Comparison of ENCODE assay signal across 16 mouse cellular contexts in genomic region chr6:91742995-91743394, GRCm38 (mm10).
"Had no signal": no experiment of that assay in that cellular context is flagged by ENCODE, and none has a peak within 500 bp of the region (broad histone marks: within the 10 kb centered on the region; RNA-seq: fewer than 3 reads in every experiment).

No protein-coding gene starts in this region.

- H3K27me3 ChIP-seq: liver, embryonic 12.5 days; liver, embryonic 15.5 days; lung, embryonic 15.5 days; midbrain, embryonic 13.5 days; stomach, embryonic 15.5 days had no signal

- H3K27ac ChIP-seq: liver, embryonic 12.5 days; liver, embryonic 15.5 days; lung, embryonic 15.5 days; macrophage; midbrain, embryonic 13.5 days; stomach, embryonic 15.5 days had no signal

- H3K9me3 ChIP-seq: liver, embryonic 12.5 days; liver, embryonic 15.5 days; lung, embryonic 15.5 days; midbrain, embryonic 13.5 days; stomach, embryonic 15.5 days had no signal

- H3K4me3 ChIP-seq: layer of hippocampus, adult 2 months; liver, embryonic 12.5 days; liver, embryonic 15.5 days; lung, embryonic 15.5 days; midbrain, embryonic 13.5 days; stomach, embryonic 15.5 days had no signal

- H3K4me1 ChIP-seq: liver, embryonic 15.5 days had no signal

- ATAC-seq: inflammation-experienced regulatory T-cells, adult 6 months; intestine, postnatal 0 days; liver, embryonic 12.5 days; midbrain, embryonic 13.5 days had no signal

- DNase-seq: kidney, postnatal 14 days; layer of hippocampus, adult 9-11 months; lung, adult 18-20 months; retina, postnatal 1 day; right cerebral cortex, postnatal 25 days; spleen, adult 18-20 months; thymus, postnatal 25 days had no signal

- H3K9ac ChIP-seq: liver, embryonic 12.5 days; liver, embryonic 15.5 days; lung, embryonic 15.5 days; midbrain, embryonic 13.5 days; stomach, embryonic 15.5 days had no signal

- H3K4me2 ChIP-seq: liver, embryonic 12.5 days; liver, embryonic 15.5 days; lung, embryonic 15.5 days; midbrain, embryonic 13.5 days; stomach, embryonic 15.5 days had no signal
